Mouse (Mus musculus): Measurements from ENCODE around the gene Rpusd3. TPM values are rescaled to one million over a fixed set of nuclear protein-coding genes. Genes with fewer than 3 reads are reported as not detected.
A peak's percentile ranks its signal among the peaks of the same experiment; 100 is the strongest.

Gene Rpusd3
- total RNA-seq, 2 experiments from 2014 or later = 6.3 to 8.5 TPM

- no peak for DNase-seq (ENCODE audit: low spot score in 2 of 2)
These were observed 11.7 kb upstream of the Rpusd3 start for GRCm38 (mm10) chr6:113430846-113431245.

GRCm38 (mm10) chr6:113429965-113430364 lies 10.8 kb upstream of the Rpusd3 start:
- DNase-seq (ENCODE audit: low spot score in 2 of 2) = no peak

GRCm38 (mm10) chr6:113428006-113428405 lies 8.9 kb upstream of the Rpusd3 start:
- DNase-seq (ENCODE audit: low spot score in 2 of 2) = no peak

GRCm38 (mm10) chr6:113427397-113427796 lies 8.3 kb upstream of the Rpusd3 start:
- no peak for DNase-seq (ENCODE audit: low spot score in 2 of 2)

GRCm38 (mm10) chr6:113426696-113427095 lies 7.6 kb upstream of the Rpusd3 start:
- no peak for DNase-seq (ENCODE audit: low spot score in 2 of 2)

- no peak for DNase-seq (ENCODE audit: low spot score in 2 of 2)
These were observed 5.0 kb upstream of the Rpusd3 start for GRCm38 (mm10) chr6:113424187-113424586.

GRCm38 (mm10) chr6:113423000-113423399 lies 3.9 kb upstream of the Rpusd3 start:
- no peak for DNase-seq (ENCODE audit: low spot score in 2 of 2)

- DNase-seq (ENCODE audit: low spot score in 2 of 2) = no peak
These were observed 520 bp downstream of the Rpusd3 start for GRCm38 (mm10) chr6:113418441-113419198.

- DNase-seq (ENCODE audit: low spot score in 2 of 2) = no peak
These were observed 2.7 kb downstream of the Rpusd3 start for GRCm38 (mm10) chr6:113416416-113416815.

GRCm38 (mm10) chr6:113410001-113410400 lies 9.1 kb downstream of the Rpusd3 start:
- DNase-seq (ENCODE audit: low spot score in 2 of 2) = no peak

GRCm38 (mm10) chr6:113406683-113407082 lies 12.5 kb downstream of the Rpusd3 start:
- no peak for DNase-seq (ENCODE audit: low spot score in 2 of 2)

GRCm38 (mm10) chr6:113405483-113405882 lies 13.7 kb downstream of the Rpusd3 start:
- DNase-seq (ENCODE audit: low spot score in 2 of 2) = no peak

GRCm38 (mm10) chr6:113404649-113405448 lies 14.3 kb downstream of the Rpusd3 start:
- no peak for DNase-seq (ENCODE audit: low spot score in 2 of 2)

GRCm38 (mm10) chr6:113402094-113402493 lies 17.0 kb downstream of the Rpusd3 start:
- DNase-seq (ENCODE audit: low spot score in 2 of 2) = no peak

GRCm38 (mm10) chr6:113396270-113397030 lies 22.7 kb downstream of the Rpusd3 start:
- DNase-seq (ENCODE audit: low spot score in 2 of 2) = no peak

GRCm38 (mm10) chr6:113395501-113395900 lies 23.6 kb downstream of the Rpusd3 start:
- DNase-seq (ENCODE audit: low spot score in 2 of 2) = no peak

- DNase-seq (ENCODE audit: low spot score in 2 of 2) = no peak
These were observed 24.3 kb downstream of the Rpusd3 start for GRCm38 (mm10) chr6:113394811-113395210.

- no peak for DNase-seq (ENCODE audit: low spot score in 2 of 2)
These were observed 25.2 kb downstream of the Rpusd3 start for GRCm38 (mm10) chr6:113393951-113394350.

- peak; percentile 43 to 58 for DNase-seq (ENCODE audit: low spot score in 2 of 2)
These were observed 26.6 kb downstream of the Rpusd3 start for GRCm38 (mm10) chr6:113392387-113393071.

GRCm38 (mm10) chr6:113392015-113392386 lies 27.1 kb downstream of the Rpusd3 start:
- DNase-seq (ENCODE audit: low spot score in 2 of 2) = no peak

- no peak for DNase-seq (ENCODE audit: low spot score in 2 of 2)
These were observed 28.4 kb downstream of the Rpusd3 start for GRCm38 (mm10) chr6:113390715-113391114.

Data from adrenal gland, adult 18-20 months (tissue).